Mouse (Mus musculus) MEL (cell line): ENCODE data around the gene Tssk6.

Experiments used
- CTCF ChIP-seq, 3 experiments: IDR thresholded peaks in 2 of 3; conservative IDR thresholded peaks in 1 of 3; 2 replicates each; pipeline ENCODE4 v1.5.1; 2011 to 2012; ENCODE audit warnings: low read length in 3 of 3, low read depth in 2 of 3, mild to moderate bottlenecking in 2 of 3, improper control_type of control experiment in 1 of 3, inconsistent platforms in 1 of 3, mixed read lengths in 1 of 3, moderate library complexity in 1 of 3; ENCODE audit not compliant: control insufficient read depth in 1 of 3, insufficient read depth in 1 of 3, poor library complexity in 1 of 3, severe bottlenecking in 1 of 3
- E2F4 ChIP-seq: IDR thresholded peaks from 2 replicates; pipeline ENCODE4 v1.6.1; 2011; ENCODE audit warnings: low read depth, low read length, improper control_type of control experiment, borderline replicate concordance
- POLR2A ChIP-seq, 2 experiments: IDR thresholded peaks; 2 replicates each; pipeline ENCODE4 v1.6.1; 2011 to 2012; ENCODE audit warnings: low read length in 2 of 2, mild to moderate bottlenecking in 2 of 2, control low read depth in 1 of 2, improper control_type of control experiment in 1 of 2, low read depth in 1 of 2, moderate library complexity in 1 of 2; ENCODE audit not compliant: control insufficient read depth in 1 of 2, insufficient read depth in 1 of 2, poor library complexity in 1 of 2
- USF1 ChIP-seq: IDR thresholded peaks from 2 replicates; pipeline ENCODE4 v1.6.1; 2014; ENCODE audit warnings: low read depth, mild to moderate bottlenecking, inconsistent platforms, low read length, improper control_type of control experiment, moderate library complexity

- TF ChIP-seq E2F4, result no peak
- TF ChIP-seq POLR2A (IDR thresholded peaks at IDR 0.05; ENCODE audit: control insufficient read depth in 1 of 2, insufficient read depth in 1 of 2, low read depth in 1 of 2, low read length in 2 of 2, poor library complexity in 1 of 2), result no peak
- TF ChIP-seq CTCF (IDR thresholded peaks at IDR 0.05 in 2 of 3, conservative IDR thresholded peaks at IDR 0.05 in 1 of 3; ENCODE audit: control insufficient read depth in 1 of 3, insufficient read depth in 1 of 3, low read depth in 2 of 3, low read length in 3 of 3, poor library complexity in 1 of 3, severe bottlenecking in 1 of 3), result no peak
- TF ChIP-seq USF1, result no peak
These were observed 19.8 kb upstream of the Tssk6 start for GRCm38 (mm10) chr8:69882021-69882756.
